Mouse (Mus musculus) neural tube, embryonic 14.5 days (tissue): ENCODE measurements at regions not wholly inside any gene's neighbourhood (a gene's known extent, or its start where the extent isn't known, plus 50 kb on each side); places are given as distances from the start of the nearest gene placed in this dataset.

Experiments
- ATAC-seq: fragments of 200-750 bp; cut with Nextera tagmentation; 2 replicates; pipeline ENCODE4 v1.8.0; 2017; ENCODE audit warnings: low read depth, mild to moderate bottlenecking, moderate TSS enrichment, moderate library complexity
- H3K27ac ChIP-seq: fragments of 300-500 bp; sonication (generic); 2 replicates; pipeline ENCODE4 v1.5.1; 2014; ENCODE audit warnings: low read depth, mild to moderate bottlenecking, control low read depth, low read length, moderate library complexity, mixed read lengths
- H3K27me3 ChIP-seq: fragments of 300-500 bp; sonication (generic); 2 replicates; pipeline ENCODE4 v1.6.1; 2014; ENCODE audit warnings: low read length; ENCODE audit not compliant: control insufficient read depth, insufficient read depth
- H3K36me3 ChIP-seq: fragments of 300-500 bp; sonication (generic); 2 replicates; pipeline ENCODE4 v1.6.1; 2014; ENCODE audit warnings: low read length, mixed read lengths; ENCODE audit not compliant: control insufficient read depth, insufficient read depth
- H3K4me1 ChIP-seq: fragments of 300-500 bp; sonication (generic); 2 replicates; pipeline ENCODE4 v1.6.1; 2014; ENCODE audit warnings: low read length; ENCODE audit not compliant: control insufficient read depth, insufficient read depth
- H3K4me2 ChIP-seq: fragments of 300-500 bp; sonication (generic); 2 replicates; pipeline ENCODE4 v1.6.1; 2014; ENCODE audit warnings: mild to moderate bottlenecking, low read depth, low read length, control low read depth
- H3K4me3 ChIP-seq: fragments of 300-500 bp; sonication (generic); 2 replicates; pipeline ENCODE4 v1.5.1; 2014; ENCODE audit warnings: low read depth, low read length, control low read depth, mixed read lengths
- H3K9ac ChIP-seq: fragments of 300-500 bp; sonication (generic); replicated peaks from 2 replicates; pipeline ENCODE4 v1.6.1; 2014; ENCODE audit warnings: low read depth, mild to moderate bottlenecking, control low read depth, low read length, mixed read lengths
- H3K9me3 ChIP-seq: fragments of 300-500 bp; sonication (generic); 2 replicates; pipeline ENCODE4 v1.6.1; 2016; ENCODE audit warnings: low read length; ENCODE audit not compliant: control insufficient read depth
- WGBS: fragments of 180-500 bp; shearing (Covaris S2); extraction: QIAGEN DNeasy Blood & Tissue Kit; methylation state at CpG from one replicate; pipeline ENCODE4 v1.1.7; 2014; 5-methylcytosine and 5-hydroxymethylcytosine counted together

- Histone ChIP-seq H3K4me2 (no peak overlapping the region), H3K9ac (no peak overlapping the region), H3K36me3 (no peaks in the 10 kb centered on the region), H3K4me3 (no peak overlapping the region), H3K27me3 (no peaks in the 10 kb centered on the region), H3K9me3 (no peaks in the 10 kb centered on the region), H3K27ac (no peak overlapping the region), H3K4me1 (no peaks in the 10 kb centered on the region)
- no peak for ATAC-seq
- WGBS = 63% methylated on average over 11 of the region's 11 CpGs
These were observed 64.4 kb upstream of the Hpf1 start for GRCm38 (mm10) chr8:60825676-60826442.

- no peak for ATAC-seq
- H3K4me1 ChIP-seq = no peaks in the 10 kb centered on the region
- no peak overlapping the region for H3K4me3 ChIP-seq
- no peak overlapping the region for H3K27ac ChIP-seq
- no peaks in the 10 kb centered on the region for H3K9me3 ChIP-seq
- H3K36me3 ChIP-seq = no peaks in the 10 kb centered on the region
- H3K9ac ChIP-seq = no peak overlapping the region
- no peaks in the 10 kb centered on the region for H3K27me3 ChIP-seq
- WGBS = 90% methylated on average over 8 of the region's 8 CpGs
- no peak overlapping the region for H3K4me2 ChIP-seq
These were observed 63.0 kb upstream of the Hpf1 start for GRCm38 (mm10) chr8:60827241-60827640.

- no peaks in the 10 kb centered on the region for H3K27me3 ChIP-seq
- H3K36me3 ChIP-seq = no peaks in the 10 kb centered on the region
- no peak for ATAC-seq
- H3K9me3 ChIP-seq = no peaks in the 10 kb centered on the region
- H3K27ac ChIP-seq = no peak overlapping the region
- H3K4me3 ChIP-seq = no peak overlapping the region
- no peaks in the 10 kb centered on the region for H3K4me1 ChIP-seq
- 92% methylated on average over 4 of the region's 4 CpGs for WGBS
- H3K9ac ChIP-seq = no peak overlapping the region
- no peak overlapping the region for H3K4me2 ChIP-seq
These were observed 61.1 kb upstream of the Hpf1 start for GRCm38 (mm10) chr8:60829093-60829492.

- H3K27ac ChIP-seq = no peak overlapping the region
- no peak for ATAC-seq
These were observed 59.7 kb upstream of the Hpf1 start for GRCm38 (mm10) chr8:60830556-60830955.

GRCm38 (mm10) chr8:60838526-60838925 lies 51.7 kb upstream of the Hpf1 start:
- Histone ChIP-seq H3K9me3 (no peaks in the 10 kb centered on the region), H3K9ac (no peak overlapping the region), H3K4me1 (no peaks in the 10 kb centered on the region), H3K27ac (no peak overlapping the region), H3K4me3 (no peak overlapping the region), H3K36me3 (no peaks in the 10 kb centered on the region), H3K4me2 (no peak overlapping the region), H3K27me3 (no peaks in the 10 kb centered on the region)
- ATAC-seq = no peak
- 2% methylated on average over 3 of the region's 3 CpGs for whole genome bisulfite sequencing

More at GRCm38 (mm10) chr8:60830556-60830955, 59.7 kb upstream of the Hpf1 start:
- H3K4me3 ChIP-seq = no peak overlapping the region
- H3K9ac ChIP-seq = no peak overlapping the region
- H3K27me3 ChIP-seq = no peaks in the 10 kb centered on the region
- H3K4me2 ChIP-seq = no peak overlapping the region
- H3K9me3 ChIP-seq = no peaks in the 10 kb centered on the region
- H3K36me3 ChIP-seq = no peaks in the 10 kb centered on the region
- 88% methylated on average over 1 of the region's 1 CpGs for WGBS
- H3K4me1 ChIP-seq = no peaks in the 10 kb centered on the region
